Mouse (Mus musculus): ENCODE data around the gene Hspbap1. TPM values are rescaled to one million over a fixed set of nuclear protein-coding genes. Genes with fewer than 3 reads are reported as not detected.

Hspbap1 gene
- total RNA-seq, 2 experiments from 2014 or later: 30.4 to 71.3 TPM

- ATAC-seq (replicated peaks; ENCODE audit: low FRiP score, poor library complexity, severe bottlenecking): no peak
Measured at GRCm38 (mm10) chr16:35759401-35759800, 10.8 kb upstream of the Hspbap1 start.

DNA sequence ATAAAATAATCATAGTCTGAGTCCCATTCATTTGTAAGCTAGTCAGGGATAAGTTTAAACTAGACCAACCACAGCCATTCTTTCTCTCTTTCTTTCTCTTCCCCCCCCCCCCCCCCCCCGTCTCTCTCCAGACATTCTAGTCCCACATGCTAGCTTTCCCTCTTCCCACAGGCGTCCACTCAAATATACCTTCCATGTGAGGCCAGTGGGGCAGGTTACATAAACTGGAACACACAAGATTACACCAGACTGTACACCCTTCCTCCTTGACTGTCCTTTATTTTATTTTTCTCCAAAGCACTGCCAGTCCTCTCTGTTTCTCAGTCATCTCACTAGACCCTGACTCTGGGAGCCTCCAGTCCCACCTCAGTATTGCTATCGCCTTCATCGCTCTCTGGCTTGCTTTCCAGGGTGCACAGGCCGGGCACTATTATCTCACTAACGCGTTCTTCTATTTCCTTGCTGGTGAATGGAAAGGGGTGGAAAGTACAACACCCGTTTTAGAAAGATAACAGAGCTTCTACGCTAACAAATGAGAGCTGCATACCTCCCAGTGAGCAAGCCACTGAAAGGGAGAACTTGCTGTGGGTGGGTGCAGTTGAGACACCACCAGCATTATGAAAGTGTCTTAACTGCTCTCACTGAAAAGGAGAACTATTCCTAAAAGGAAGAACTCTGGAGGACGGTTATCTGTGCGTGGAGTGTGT is 6.4 kb upstream of the Hspbap1 start:
- ATAC-seq (replicated peaks; ENCODE audit: low FRiP score, poor library complexity, severe bottlenecking): peak; percentile 88

DNA sequence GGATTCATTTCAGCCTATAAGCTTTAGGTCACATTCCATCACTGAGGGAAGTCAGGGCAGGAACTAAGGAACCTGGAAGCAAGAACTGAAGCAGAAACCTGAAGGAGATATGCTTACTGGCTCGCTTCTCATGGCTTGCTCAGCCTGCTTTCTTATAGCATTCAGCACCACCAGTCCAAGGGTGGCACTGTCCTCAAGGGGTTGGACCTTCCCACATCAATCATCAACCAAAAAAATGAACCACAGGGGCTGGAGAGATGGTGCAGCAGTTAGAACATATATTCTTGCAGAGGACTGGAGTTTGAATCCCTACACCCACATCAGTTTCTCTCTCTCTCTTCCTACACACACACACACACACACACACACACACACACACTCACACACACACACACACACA is 5.2 kb upstream of the Hspbap1 start:
- ATAC-seq (replicated peaks; ENCODE audit: low FRiP score, poor library complexity, severe bottlenecking): no peak

- no peak for ATAC-seq (replicated peaks; ENCODE audit: low FRiP score, poor library complexity, severe bottlenecking)
Measured at GRCm38 (mm10) chr16:35765449-35765848, 4.7 kb upstream of the Hspbap1 start.

- ATAC-seq (replicated peaks; ENCODE audit: low FRiP score, poor library complexity, severe bottlenecking): no peak
Measured at GRCm38 (mm10) chr16:35766366-35766765, 3.8 kb upstream of the Hspbap1 start.

GRCm38 (mm10) chr16:35768469-35768784 is 1.7 kb upstream of the Hspbap1 start:
- no peak for ATAC-seq (replicated peaks; ENCODE audit: low FRiP score, poor library complexity, severe bottlenecking)

DNA sequence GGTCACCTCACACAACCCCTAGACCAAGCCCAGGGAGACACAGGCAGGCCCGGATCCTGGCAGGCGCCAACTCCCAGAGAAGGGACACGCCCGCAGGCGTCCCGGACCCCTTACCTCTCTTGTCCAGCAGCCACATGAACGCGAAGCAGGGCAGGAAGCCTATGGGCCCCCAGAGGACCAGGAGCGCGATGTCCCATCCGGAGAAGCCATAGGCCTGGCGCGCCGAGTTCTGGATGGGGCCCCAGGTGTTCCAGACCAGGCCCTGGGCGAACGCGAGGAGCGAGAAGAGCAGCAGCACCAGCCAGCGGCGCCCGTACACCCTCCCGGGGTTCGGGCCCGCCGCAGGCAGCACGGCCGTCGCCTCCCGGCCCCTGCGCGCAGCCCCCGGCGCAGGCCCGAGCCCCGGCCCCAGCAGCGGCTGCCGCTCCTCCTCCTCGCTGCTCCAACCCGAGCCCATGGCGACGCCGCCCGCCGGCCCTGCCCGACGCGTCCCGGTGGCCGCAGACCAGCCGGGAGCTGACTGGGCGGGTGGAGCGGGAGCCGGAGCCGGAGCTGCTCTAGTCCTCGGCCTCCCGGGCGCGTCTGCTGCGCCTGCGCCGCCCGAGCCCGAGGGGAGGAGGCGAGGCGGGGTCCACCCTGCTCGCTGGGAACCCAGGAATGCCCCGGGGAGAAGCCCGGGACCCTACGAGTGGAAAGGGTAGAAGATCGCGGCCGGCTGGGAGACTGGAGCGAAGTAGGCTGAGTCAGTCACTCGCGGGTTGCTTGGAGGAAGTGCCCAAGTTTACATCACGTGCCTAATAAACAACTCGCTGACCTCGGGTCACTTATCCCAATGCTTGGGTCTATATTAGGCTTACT is 1.2 kb upstream of the Hspbap1 start, which contains the start of gene Dirc2:
Dirc2 (minus strand) TSS at position 572 of the 858 bp plus-strand sequence.
- ATAC-seq (replicated peaks; ENCODE audit: low FRiP score, poor library complexity, severe bottlenecking): peak; percentile 70

GRCm38 (mm10) chr16:35771141-35771540 is 966 bp downstream of the Hspbap1 start:
- no peak for ATAC-seq (replicated peaks; ENCODE audit: low FRiP score, poor library complexity, severe bottlenecking)

- ATAC-seq (replicated peaks; ENCODE audit: low FRiP score, poor library complexity, severe bottlenecking): no peak
Measured at GRCm38 (mm10) chr16:35771606-35772005, 1.4 kb downstream of the Hspbap1 start.

GRCm38 (mm10) chr16:35772598-35772997 is 2.4 kb downstream of the Hspbap1 start:
- no peak for ATAC-seq (replicated peaks; ENCODE audit: low FRiP score, poor library complexity, severe bottlenecking)

DNA sequence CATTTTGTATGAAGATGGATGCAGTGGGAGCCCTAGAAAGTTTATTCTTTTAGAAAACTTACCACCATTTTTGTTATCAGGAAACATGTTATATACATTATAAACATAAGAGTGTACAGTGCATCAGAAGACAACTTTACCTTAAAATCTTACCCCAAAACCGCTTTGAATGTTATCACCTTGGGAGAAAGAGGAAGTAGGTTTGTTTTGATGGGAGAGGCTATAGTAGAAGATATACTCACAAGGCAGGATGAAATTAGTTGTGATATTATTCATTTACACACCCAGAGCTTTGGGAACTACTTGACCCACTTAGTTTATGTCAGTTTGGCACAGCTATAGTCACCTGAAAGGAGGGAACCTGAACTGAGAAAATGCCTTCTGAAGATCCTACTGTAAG is 5.7 kb downstream of the Hspbap1 start:
- no peak for ATAC-seq (replicated peaks; ENCODE audit: low FRiP score, poor library complexity, severe bottlenecking)

DNA sequence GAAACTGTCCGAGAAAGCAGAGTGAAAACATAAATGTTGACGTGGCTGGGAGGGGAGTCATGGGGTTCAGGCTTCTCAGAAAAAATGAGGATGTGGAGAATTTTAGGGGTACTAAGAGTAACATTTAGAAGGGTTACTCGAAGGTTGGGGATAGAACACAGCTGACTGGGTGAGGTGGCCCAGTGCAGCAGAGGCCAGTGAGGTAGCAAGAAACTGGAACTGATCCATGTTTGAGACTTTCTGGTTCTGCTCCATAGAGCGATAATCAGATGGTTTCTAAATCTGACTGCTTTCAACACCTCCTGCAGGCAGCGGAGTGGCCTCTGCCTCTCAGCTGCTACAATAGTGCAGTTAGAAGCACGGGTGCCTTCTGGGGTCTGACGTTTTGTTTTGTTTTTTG is 6.6 kb downstream of the Hspbap1 start:
- ATAC-seq (replicated peaks; ENCODE audit: low FRiP score, poor library complexity, severe bottlenecking): no peak

DNA sequence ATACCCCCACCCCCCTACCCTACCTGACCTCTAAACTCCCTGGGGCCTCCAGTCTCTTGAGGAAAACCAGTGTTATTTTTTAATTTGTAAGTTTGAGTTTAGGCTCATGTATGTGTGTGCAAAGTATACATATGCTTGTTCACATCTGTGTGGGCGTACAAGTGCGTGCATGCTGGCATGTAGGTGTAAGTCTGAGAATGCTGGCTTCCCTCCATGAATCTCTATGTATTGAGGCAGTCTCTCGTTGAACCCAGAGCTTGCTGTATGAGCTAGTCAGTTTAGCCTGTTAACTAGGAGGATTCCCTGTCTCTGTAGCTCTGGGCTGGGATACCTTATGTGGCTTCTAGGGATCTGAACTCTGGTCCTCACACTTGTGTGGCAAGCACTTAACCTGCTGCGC is 7.6 kb downstream of the Hspbap1 start:
- no peak for ATAC-seq (replicated peaks; ENCODE audit: low FRiP score, poor library complexity, severe bottlenecking)

DNA sequence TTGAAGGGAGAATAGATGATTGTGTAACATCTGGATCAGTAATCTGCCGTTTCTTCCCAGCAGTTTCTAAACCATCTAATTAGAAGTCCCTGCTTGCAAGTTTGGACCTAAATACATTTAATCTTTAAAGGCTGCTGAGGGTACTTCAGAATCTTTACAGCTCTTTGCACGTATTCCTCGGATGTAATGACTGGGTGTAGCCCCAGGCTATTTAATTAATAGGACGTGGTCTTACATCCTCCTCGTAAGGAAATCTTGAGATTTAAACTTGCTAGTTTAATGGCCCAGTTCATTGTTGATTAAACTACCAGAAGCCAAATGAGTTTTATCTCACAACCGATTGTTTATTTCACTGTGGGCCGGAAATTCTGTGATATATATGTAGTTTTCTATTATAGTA is 9.5 kb downstream of the Hspbap1 start:
- ATAC-seq (replicated peaks; ENCODE audit: low FRiP score, poor library complexity, severe bottlenecking): no peak

DNA sequence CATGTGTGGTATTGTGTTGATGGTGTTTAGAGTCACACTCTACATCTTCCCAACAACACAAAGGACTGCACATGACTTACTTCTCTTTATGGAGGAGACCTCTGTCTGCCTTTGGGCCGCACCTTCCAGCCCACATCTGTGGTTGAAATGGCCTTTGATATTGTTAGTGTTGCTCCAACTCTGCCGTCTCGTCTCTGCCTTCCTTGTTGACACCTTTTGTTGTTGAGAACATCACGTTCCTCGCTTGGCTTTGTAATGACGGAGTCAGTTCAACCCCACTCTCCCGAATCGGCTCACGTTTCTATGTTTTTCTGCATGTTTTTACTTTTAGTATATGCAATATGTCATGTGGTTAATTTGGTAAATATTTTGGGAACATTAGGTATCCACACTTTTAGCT is 10.9 kb downstream of the Hspbap1 start:
- ATAC-seq (replicated peaks; ENCODE audit: low FRiP score, poor library complexity, severe bottlenecking): no peak

GRCm38 (mm10) chr16:35781651-35782050 is 11.5 kb downstream of the Hspbap1 start:
- no peak for ATAC-seq (replicated peaks; ENCODE audit: low FRiP score, poor library complexity, severe bottlenecking)

DNA sequence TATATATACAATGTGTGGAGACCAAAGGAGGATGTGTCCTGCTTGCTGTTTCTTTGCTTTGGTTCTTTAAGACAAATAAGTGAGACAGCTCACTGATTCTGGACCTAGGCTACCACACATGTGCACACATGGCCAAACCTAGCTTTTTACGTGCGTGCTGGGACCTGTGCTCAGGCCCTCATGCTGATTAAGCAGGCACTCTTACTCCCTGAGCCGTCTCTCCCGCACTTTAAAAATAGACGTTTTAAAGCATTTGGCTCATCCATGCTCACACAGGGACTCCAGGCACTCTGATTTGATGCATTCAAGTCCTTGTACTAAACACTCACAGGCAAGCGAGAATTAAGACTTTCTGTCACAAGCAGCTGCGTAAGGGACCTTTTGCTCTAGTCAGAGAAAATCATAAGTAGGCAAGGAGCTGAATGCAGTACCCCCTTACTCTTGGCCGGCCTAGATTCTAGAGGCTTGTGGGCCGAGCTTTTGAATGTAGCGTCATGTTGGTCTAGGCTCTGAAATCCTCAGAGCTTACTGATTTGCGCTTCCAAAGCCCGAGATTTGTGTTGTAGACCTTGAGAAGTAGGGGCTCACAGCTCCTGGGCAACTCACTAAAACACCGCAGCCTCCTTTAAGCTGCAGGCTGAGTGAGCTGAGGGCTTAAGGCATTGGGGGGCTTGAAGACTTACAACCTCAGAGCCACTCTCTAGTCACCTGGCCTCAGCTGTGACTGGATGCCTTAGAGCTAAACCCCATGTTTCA is 12.5 kb downstream of the Hspbap1 start:
- no peak for ATAC-seq (replicated peaks; ENCODE audit: low FRiP score, poor library complexity, severe bottlenecking)

- no peak for ATAC-seq (replicated peaks; ENCODE audit: low FRiP score, poor library complexity, severe bottlenecking)
Measured at GRCm38 (mm10) chr16:35783207-35783573, 13.0 kb downstream of the Hspbap1 start.

- ATAC-seq (replicated peaks; ENCODE audit: low FRiP score, poor library complexity, severe bottlenecking): no peak
Measured at GRCm38 (mm10) chr16:35784134-35784725, 14.1 kb downstream of the Hspbap1 start.

DNA sequence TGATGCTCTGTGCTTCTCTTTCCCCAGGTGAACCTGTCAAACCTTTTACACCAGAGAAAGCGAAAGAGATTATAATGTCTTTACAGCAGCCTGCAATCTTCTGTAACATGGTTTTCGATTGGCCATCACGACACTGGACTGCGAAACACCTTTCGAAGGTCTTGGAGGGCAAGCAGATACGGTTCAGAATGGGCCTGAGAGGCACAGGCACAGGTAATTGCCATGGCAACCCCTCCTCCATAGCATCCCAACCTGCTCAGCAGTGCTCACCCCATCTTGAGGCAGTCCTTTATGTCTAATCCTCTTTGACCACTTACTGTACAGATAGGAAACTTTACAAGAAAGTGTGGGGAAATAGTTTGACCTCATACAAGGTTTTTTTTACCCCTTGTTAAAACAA is 17.0 kb downstream of the Hspbap1 start:
- no peak for ATAC-seq (replicated peaks; ENCODE audit: low FRiP score, poor library complexity, severe bottlenecking)

Data from erythroblast, adult 5-6 weeks (primary cell).